Mouse (Mus musculus) kidney, adult 2 months (tissue): ENCODE measurements at regions not wholly inside any gene's neighbourhood (a gene's known extent, or its start where the extent isn't known, plus 50 kb on each side); places are given as distances from the start of the nearest gene placed in this dataset.

ENCODE experiments used
- CTCF ChIP-seq: fragments of 200-500 bp; conservative IDR thresholded peaks from 2 replicates; pipeline ENCODE4 v1.5.1; 2011; ENCODE audit warnings: low read depth, mild to moderate bottlenecking, control low read depth, low read length, moderate library complexity, mixed read lengths; ENCODE audit not compliant: insufficient read depth, insufficient read length
- POLR2A ChIP-seq: fragments of 200-500 bp; IDR thresholded peaks from one replicate; pipeline ENCODE4 v1.6.1; 2011; ENCODE audit warnings: low read depth, low read length, control low read depth

DNA sequence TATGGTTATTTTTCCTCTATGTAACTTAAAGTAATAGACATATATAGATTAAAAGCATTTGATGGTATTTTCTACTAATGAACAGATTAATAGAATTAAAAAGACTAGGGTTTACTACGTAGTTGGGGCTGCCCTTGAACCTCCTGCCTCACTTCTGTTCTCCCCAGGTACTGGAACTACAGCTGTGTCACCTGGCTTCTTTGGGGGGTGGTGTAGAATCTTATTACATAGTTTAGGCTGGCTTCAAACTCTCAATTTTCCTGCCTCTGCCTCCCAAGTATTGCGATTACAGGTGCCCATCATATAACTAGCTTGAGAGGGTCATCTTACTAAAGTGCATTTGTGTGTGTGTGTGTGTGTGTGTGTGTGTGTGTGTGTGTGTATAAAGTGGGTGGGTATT is 175.0 kb downstream of the Rab11fip4 start:
- no peak for TF ChIP-seq POLR2A
- TF ChIP-seq CTCF = no peak
